Mouse (Mus musculus): Measurements from ENCODE around the gene Atf6b. TPM values are rescaled to one million over a fixed set of nuclear protein-coding genes. Genes with fewer than 3 reads are reported as not detected.

Gene Atf6b
- 73.5 and 78.0 TPM in 2 replicates for polyA plus RNA-seq (2015; fragmentation: Nextera tagmentation; extraction: Ambion mirVana)

DNA sequence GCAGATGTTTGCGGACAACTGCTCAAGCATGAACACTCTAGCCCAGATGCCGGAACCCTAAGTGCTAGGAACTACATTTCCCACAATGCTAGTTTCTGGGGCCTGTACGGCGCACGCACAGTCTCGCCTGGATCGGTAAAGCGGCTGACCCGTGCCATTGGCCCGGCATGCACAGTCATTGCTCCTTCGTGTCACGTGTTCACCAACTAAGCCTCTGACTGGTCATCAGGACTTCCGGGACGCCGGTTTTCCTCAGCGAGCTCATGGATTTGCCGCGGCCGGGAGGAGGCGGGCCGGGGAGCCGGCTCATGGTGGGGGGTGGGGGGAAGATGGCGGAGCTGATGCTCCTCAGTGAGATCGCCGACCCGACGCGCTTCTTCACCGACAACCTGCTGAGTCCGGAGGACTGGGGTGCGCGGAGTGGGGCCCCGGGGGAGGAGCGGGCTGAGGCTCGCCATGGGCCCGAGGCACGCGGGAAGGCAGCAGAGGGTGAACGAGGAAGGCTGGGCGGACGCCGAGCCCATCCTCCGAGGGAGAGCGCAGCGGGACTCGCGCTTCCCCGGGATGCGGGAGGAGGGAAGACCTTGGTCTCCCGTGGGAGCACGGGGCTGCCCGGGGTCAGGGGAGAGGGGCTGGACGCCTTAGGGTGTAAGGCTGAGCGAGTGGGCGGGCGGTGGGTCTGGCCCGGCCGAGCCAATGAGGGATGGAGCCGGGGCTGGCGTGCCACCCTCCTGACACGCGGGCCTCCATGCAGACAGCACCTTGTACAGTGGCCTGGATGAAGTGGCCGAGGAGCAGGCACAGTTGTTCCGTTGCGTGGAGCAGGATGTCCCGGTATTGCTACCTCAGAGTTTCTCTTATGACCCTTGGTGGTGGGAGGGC is at the start of gene Atf6b:
Atf6b (plus strand) TSS at position 241 of the 882 bp plus-strand sequence.
- peak within 1 kb of the TSS; percentile 97 for H3K9ac ChIP-seq (ENCODE audit: low read length)
- H3K36me3 ChIP-seq (ENCODE audit: control insufficient read depth, insufficient read depth, low read length): 0 out of 2 replicates have a peak, but pooled peaks cover 16% of the 10 kb centered on the region
- peak within 1 kb of the TSS; percentile 99 for H3K4me3 ChIP-seq (replicated peaks; ENCODE audit: low read length)
- whole genome bisulfite sequencing: under 1% methylated on average over 66 of the region's 66 CpGs
- H3K9me3 ChIP-seq (replicated peaks; ENCODE audit: control insufficient read depth, low read length): no peaks in the 10 kb centered on the region
- peaks cover 18% of the 10 kb centered on the region for H3K4me1 ChIP-seq (ENCODE audit: control insufficient read depth, insufficient read depth, low read length)
- H3K27me3 ChIP-seq (ENCODE audit: control insufficient read depth, insufficient read depth, low read length): no peaks in the 10 kb centered on the region
- H3K4me2 ChIP-seq (ENCODE audit: low read depth, low read length): peak within 1 kb of the TSS; percentile 91
- ATAC-seq (ENCODE audit: insufficient read depth, low FRiP score): peak; percentile 97
- peak within 1 kb of the TSS; percentile 74 for H3K27ac ChIP-seq (ENCODE audit: low read length)

- no peak within 1 kb of the TSS for H3K4me2 ChIP-seq (ENCODE audit: low read depth, low read length)
- H3K27me3 ChIP-seq (ENCODE audit: control insufficient read depth, insufficient read depth, low read length): no peaks in the 10 kb centered on the region
- H3K9ac ChIP-seq (ENCODE audit: low read length): peak within 1 kb of the TSS; percentile 51; the same call in 1 of the 2 replicates
- H3K9me3 ChIP-seq (replicated peaks; ENCODE audit: control insufficient read depth, low read length): no peaks in the 10 kb centered on the region
- peak within 1 kb of the TSS; percentile 38; the same call in 1 of the 2 replicates for H3K27ac ChIP-seq (ENCODE audit: low read length)
- no peak within 1 kb of the TSS for H3K4me3 ChIP-seq (replicated peaks; ENCODE audit: low read length)
- 19% methylated on average over 6 of the region's 6 CpGs for WGBS
- peaks cover 48% of the 10 kb centered on the region for H3K4me1 ChIP-seq (ENCODE audit: control insufficient read depth, insufficient read depth, low read length)
- no peak for ATAC-seq (ENCODE audit: insufficient read depth, low FRiP score)
- peaks cover 22% of the 10 kb centered on the region for H3K36me3 ChIP-seq (ENCODE audit: control insufficient read depth, insufficient read depth, low read length)
Measured at GRCm38 (mm10) chr17:34597566-34598095, 49.3 kb upstream of the Atf6b start, which contains the start of gene Ager. TSS of gene Ager (plus strand) at chr17:34597862.

- no peak overlapping the region for H3K27ac ChIP-seq (ENCODE audit: low read length)
- no peak overlapping the region for H3K4me3 ChIP-seq (replicated peaks; ENCODE audit: low read length)
- no peak for ATAC-seq (ENCODE audit: insufficient read depth, low FRiP score)
- 74% methylated on average over 9 of the region's 9 CpGs for WGBS
- H3K4me1 ChIP-seq (ENCODE audit: control insufficient read depth, insufficient read depth, low read length): peaks cover 41% of the 10 kb centered on the region
- no peak overlapping the region for H3K9ac ChIP-seq (ENCODE audit: low read length)
- no peaks in the 10 kb centered on the region for H3K27me3 ChIP-seq (ENCODE audit: control insufficient read depth, insufficient read depth, low read length)
- peaks cover 17% of the 10 kb centered on the region for H3K36me3 ChIP-seq (ENCODE audit: control insufficient read depth, insufficient read depth, low read length)
- H3K9me3 ChIP-seq (replicated peaks; ENCODE audit: control insufficient read depth, low read length): no peaks in the 10 kb centered on the region
- no peak overlapping the region for H3K4me2 ChIP-seq (ENCODE audit: low read depth, low read length)
Measured at GRCm38 (mm10) chr17:34599891-34600290, 47.1 kb upstream of the Atf6b start.

GRCm38 (mm10) chr17:34601796-34602195 is 45.1 kb upstream of the Atf6b start:
- H3K36me3 ChIP-seq (ENCODE audit: control insufficient read depth, insufficient read depth, low read length): peaks cover 8% of the 10 kb centered on the region; the same call in 1 of the 2 replicates
- H3K4me1 ChIP-seq (ENCODE audit: control insufficient read depth, insufficient read depth, low read length): peaks cover 39% of the 10 kb centered on the region
- WGBS: 78% methylated on average over 12 of the region's 12 CpGs
- no peak for ATAC-seq (ENCODE audit: insufficient read depth, low FRiP score)
- no peaks in the 10 kb centered on the region for H3K27me3 ChIP-seq (ENCODE audit: control insufficient read depth, insufficient read depth, low read length)
- no peak overlapping the region for H3K27ac ChIP-seq (ENCODE audit: low read length)
- H3K4me2 ChIP-seq (ENCODE audit: low read depth, low read length): no peak overlapping the region
- no peaks in the 10 kb centered on the region for H3K9me3 ChIP-seq (replicated peaks; ENCODE audit: control insufficient read depth, low read length)
- no peak overlapping the region for H3K4me3 ChIP-seq (replicated peaks; ENCODE audit: low read length)
- H3K9ac ChIP-seq (ENCODE audit: low read length): no peak overlapping the region

- Histone ChIP-seq H3K36me3 (ENCODE audit: control insufficient read depth, insufficient read depth, low read length) (peaks cover 8% of the 10 kb centered on the region; the same call in 1 of the 2 replicates), H3K4me2 (ENCODE audit: low read depth, low read length) (peak within 1 kb of the TSS; percentile 92), H3K27me3 (ENCODE audit: control insufficient read depth, insufficient read depth, low read length) (no peaks in the 10 kb centered on the region), H3K9ac (ENCODE audit: low read length) (peak within 1 kb of the TSS; percentile 96), H3K4me3 (replicated peaks; ENCODE audit: low read length) (peak within 1 kb of the TSS; percentile 89), H3K4me1 (ENCODE audit: control insufficient read depth, insufficient read depth, low read length) (peaks cover 32% of the 10 kb centered on the region), H3K27ac (ENCODE audit: low read length) (peak within 1 kb of the TSS; percentile 96), H3K9me3 (replicated peaks; ENCODE audit: control insufficient read depth, low read length) (no peaks in the 10 kb centered on the region)
- peak; percentile 94 for ATAC-seq (ENCODE audit: insufficient read depth, low FRiP score)
- under 1% methylated on average over 30 of the region's 30 CpGs for WGBS
Measured at GRCm38 (mm10) chr17:34603375-34604060, 43.4 kb upstream of the Atf6b start, which contains the start of gene Rnf5. TSS of gene Rnf5 (minus strand) at chr17:34603690.

DNA sequence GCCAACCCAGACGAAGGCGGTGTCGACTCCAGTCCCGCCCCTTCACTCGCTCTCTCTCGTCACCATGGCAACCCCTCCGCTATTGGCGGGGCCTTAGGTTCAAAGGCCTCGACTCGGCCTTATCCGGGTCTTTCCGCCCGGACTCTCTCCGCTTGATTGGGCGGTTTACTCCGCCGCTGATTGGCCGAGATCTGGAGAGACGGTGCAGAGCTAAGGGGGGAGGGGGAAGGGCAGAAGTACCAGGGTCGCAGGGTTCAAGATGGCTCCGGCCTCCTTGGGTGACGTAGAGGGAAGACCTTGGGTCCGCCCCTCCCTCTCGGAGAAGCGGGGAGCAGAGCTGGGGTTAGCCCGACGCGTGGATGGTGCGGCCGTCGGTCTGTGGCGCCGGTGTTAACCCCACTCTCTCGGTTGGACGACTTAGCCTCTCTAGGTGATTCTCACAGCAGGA is 42.9 kb upstream of the Atf6b start, which contains the start of gene Agpat1:
Agpat1 (plus strand) TSS at position 202 of the 448 bp plus-strand sequence.
- H3K27ac ChIP-seq (ENCODE audit: low read length): peak within 1 kb of the TSS; percentile 96
- peak within 1 kb of the TSS; percentile 92 for H3K4me2 ChIP-seq (ENCODE audit: low read depth, low read length)
- peak within 1 kb of the TSS; percentile 89 for H3K4me3 ChIP-seq (replicated peaks; ENCODE audit: low read length)
- H3K9ac ChIP-seq (ENCODE audit: low read length): peak within 1 kb of the TSS; percentile 96
- WGBS: under 1% methylated on average over 35 of the region's 35 CpGs
- peak; percentile 87 for ATAC-seq (ENCODE audit: insufficient read depth, low FRiP score)
- no peaks in the 10 kb centered on the region for H3K27me3 ChIP-seq (ENCODE audit: control insufficient read depth, insufficient read depth, low read length)
- H3K4me1 ChIP-seq (ENCODE audit: control insufficient read depth, insufficient read depth, low read length): peaks cover 32% of the 10 kb centered on the region
- H3K9me3 ChIP-seq (replicated peaks; ENCODE audit: control insufficient read depth, low read length): no peaks in the 10 kb centered on the region
- peaks cover 8% of the 10 kb centered on the region; the same call in 1 of the 2 replicates for H3K36me3 ChIP-seq (ENCODE audit: control insufficient read depth, insufficient read depth, low read length)

DNA sequence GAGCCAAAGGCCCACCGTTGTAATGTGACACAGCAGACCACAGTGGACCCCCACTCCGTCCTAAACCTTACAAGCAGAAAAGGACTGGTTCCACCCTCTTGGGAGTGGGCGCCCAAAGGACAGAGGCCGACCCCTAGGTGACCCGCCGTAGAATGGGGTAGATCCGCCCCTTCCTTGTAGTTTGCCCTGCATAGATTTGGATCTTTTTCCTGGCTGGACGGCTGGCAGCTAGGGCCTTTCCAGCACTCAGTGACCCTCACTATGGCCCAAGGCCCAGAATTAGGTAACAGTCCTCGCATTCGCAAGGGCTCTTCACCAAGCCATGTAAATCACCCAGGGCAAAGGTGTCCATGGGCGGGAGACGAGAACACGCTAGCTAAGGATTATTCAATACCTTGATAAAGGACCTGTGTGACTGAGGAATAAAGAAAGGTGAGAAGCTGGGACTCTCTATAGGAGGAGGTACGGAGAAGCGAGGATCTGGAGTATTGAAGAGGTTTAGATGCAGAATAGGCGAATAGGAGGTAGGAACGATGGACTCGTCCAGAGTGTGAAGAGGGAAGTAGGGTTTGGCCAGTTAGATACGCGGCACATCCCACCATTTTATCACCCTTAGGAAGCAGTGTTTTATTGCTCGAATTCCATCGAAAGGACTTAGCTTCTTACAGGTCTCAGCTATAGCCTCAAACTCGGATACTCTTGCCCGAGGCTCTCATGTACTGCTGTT is 42.3 kb upstream of the Atf6b start:
- Histone ChIP-seq H3K4me1 (ENCODE audit: control insufficient read depth, insufficient read depth, low read length) (peaks cover 32% of the 10 kb centered on the region), H3K9me3 (replicated peaks; ENCODE audit: control insufficient read depth, low read length) (no peaks in the 10 kb centered on the region), H3K4me3 (replicated peaks; ENCODE audit: low read length) (peak overlapping the region; percentile 89), H3K9ac (ENCODE audit: low read length) (peak overlapping the region; percentile 96), H3K36me3 (ENCODE audit: control insufficient read depth, insufficient read depth, low read length) (peaks cover 8% of the 10 kb centered on the region; the same call in 1 of the 2 replicates), H3K4me2 (ENCODE audit: low read depth, low read length) (peak overlapping the region; percentile 92), H3K27me3 (ENCODE audit: control insufficient read depth, insufficient read depth, low read length) (no peaks in the 10 kb centered on the region), H3K27ac (ENCODE audit: low read length) (peak overlapping the region; percentile 96)
- WGBS: 13% methylated on average over 24 of the region's 24 CpGs
- no peak for ATAC-seq (ENCODE audit: insufficient read depth, low FRiP score)

DNA sequence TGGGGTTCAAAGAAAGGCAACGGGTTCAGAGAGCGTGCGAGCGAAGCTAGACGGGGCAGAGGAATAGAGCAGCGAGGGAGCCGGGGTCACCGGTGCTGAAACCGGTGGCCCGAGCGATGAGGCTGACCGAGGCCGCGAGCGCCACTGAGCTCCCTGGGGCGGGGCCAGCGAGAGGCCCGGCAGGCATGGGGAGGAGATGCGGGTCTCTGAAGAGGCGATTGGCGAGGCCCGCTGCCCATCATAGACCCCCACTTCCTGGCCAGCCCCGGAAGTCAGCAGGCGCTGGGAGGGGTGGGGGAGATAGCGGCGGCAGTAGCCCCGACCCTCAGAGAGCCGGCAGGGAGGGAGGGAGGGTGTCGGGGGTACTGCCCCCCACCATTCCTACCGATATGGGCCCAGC is 41.3 kb upstream of the Atf6b start:
- H3K4me2 ChIP-seq (ENCODE audit: low read depth, low read length): peak overlapping the region; percentile 92
- H3K4me3 ChIP-seq (replicated peaks; ENCODE audit: low read length): peak overlapping the region; percentile 89
- H3K36me3 ChIP-seq (ENCODE audit: control insufficient read depth, insufficient read depth, low read length): peaks cover 3% of the 10 kb centered on the region; the same call in 1 of the 2 replicates
- no peaks in the 10 kb centered on the region for H3K9me3 ChIP-seq (replicated peaks; ENCODE audit: control insufficient read depth, low read length)
- H3K4me1 ChIP-seq (ENCODE audit: control insufficient read depth, insufficient read depth, low read length): peaks cover 32% of the 10 kb centered on the region
- peak; percentile 51 for ATAC-seq (ENCODE audit: insufficient read depth, low FRiP score)
- no peaks in the 10 kb centered on the region for H3K27me3 ChIP-seq (ENCODE audit: control insufficient read depth, insufficient read depth, low read length)
- 1% methylated on average over 30 of the region's 30 CpGs for WGBS
- H3K27ac ChIP-seq (ENCODE audit: low read length): peak overlapping the region; percentile 96
- peak overlapping the region; percentile 96 for H3K9ac ChIP-seq (ENCODE audit: low read length)
